Mouse (Mus musculus) left cerebral cortex, adult 11 months (tissue): ENCODE measurements around the gene 1700013G24Rik.

Experiments
- DNase-seq: peaks from one replicate; pipeline ENCODE4 v3.0.0; 2022; ENCODE audit warnings: low spot score

Gene 1700013G24Rik

GRCm38 (mm10) chr4:137495501-137496100 is 42.5 kb downstream of the 1700013G24Rik start:
- DNase-seq: no peak

- DNase-seq: no peak
Measured at GRCm38 (mm10) chr4:137497367-137497766, 44.3 kb downstream of the 1700013G24Rik start.

- no peak for DNase-seq
Measured at GRCm38 (mm10) chr4:137497892-137498722, 45.0 kb downstream of the 1700013G24Rik start.

- DNase-seq: no peak
Measured at GRCm38 (mm10) chr4:137498882-137499583, 45.9 kb downstream of the 1700013G24Rik start.

GRCm38 (mm10) chr4:137500149-137500548 is 47.1 kb downstream of the 1700013G24Rik start:
- DNase-seq: no peak

GRCm38 (mm10) chr4:137500953-137501352 is 47.9 kb downstream of the 1700013G24Rik start:
- DNase-seq: no peak

- DNase-seq: no peak
Measured at GRCm38 (mm10) chr4:137502183-137502582, 49.1 kb downstream of the 1700013G24Rik start.

- no peak for DNase-seq
Measured at GRCm38 (mm10) chr4:137502801-137503200, 49.7 kb downstream of the 1700013G24Rik start.

GRCm38 (mm10) chr4:137503509-137503971 is 50.5 kb downstream of the 1700013G24Rik start:
- peak; percentile 30 for DNase-seq
